Comparison of ENCODE assay signal across 8 mouse cellular contexts in the genomic region with DNA sequence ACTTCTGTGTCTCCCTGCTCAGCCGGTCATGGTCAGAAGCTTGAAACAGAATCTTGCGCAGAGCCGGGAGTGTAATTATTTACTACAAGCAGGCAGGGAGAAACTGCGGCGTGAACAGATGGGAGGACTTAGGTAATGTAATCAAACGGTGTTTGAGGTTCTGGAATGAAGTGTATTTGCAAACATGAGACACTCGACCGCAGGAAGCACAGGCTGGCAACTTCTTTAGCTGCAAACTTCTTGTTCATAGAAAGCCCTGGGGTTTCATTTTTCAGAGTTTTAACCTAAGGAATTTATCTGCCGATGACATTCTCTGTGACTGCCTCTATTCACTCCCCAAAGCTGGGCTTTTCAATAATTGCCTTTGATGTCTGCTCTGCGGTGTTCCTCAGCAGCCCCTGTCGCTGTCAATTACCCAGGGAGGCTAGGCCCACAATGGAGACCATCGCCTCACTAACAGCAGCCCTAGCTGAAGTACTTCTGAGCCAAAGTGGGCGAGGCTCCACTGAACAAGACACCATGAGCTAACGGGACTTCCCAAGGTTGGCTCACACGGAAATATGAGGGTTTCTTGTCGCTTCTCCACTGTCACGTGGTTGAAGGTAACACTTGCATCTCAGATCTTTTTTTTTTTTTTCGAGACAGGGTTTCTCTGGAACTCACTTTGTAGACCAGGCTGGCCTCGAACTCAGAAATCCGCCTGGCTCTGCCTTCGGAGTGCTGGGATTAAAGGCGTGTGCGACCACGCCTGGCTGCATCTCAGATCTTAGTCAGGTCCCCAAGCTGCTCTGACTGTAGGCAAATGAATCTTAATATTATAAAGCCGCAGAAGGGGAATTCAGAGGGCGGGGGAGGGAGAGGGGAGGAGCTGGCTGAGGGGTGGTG. TPM values are rescaled to one million over a fixed set of nuclear protein-coding genes. Genes with fewer than 3 reads are reported as not detected.
DNase-seq lines count a peak whose midpoint lies in the region; ATAC-seq lines count a peak whose summit lies in the region.

No protein-coding gene starts in this region.

- peak overlapping the region; percentile 22 for H3K4me3 ChIP-seq in forebrain, embryonic 16.5 days (replicated peaks; ENCODE audit: low read length)
- H3K4me3 ChIP-seq in kidney, embryonic 15.5 days (replicated peaks), result peak overlapping the region; percentile 34

- ATAC-seq in forebrain, embryonic 16.5 days, result peak; percentile 36
- peak; percentile 86 for ATAC-seq in kidney, embryonic 15.5 days (replicated peaks; ENCODE audit: low FRiP score)

- H3K9me3 ChIP-seq in forebrain, embryonic 16.5 days (ENCODE audit: control insufficient read depth, low read length), result no peaks in the 10 kb centered on the region
- no peaks in the 10 kb centered on the region for H3K9me3 ChIP-seq in kidney, embryonic 15.5 days (replicated peaks)

- H3K27me3 ChIP-seq in forebrain, embryonic 16.5 days (replicated peaks; ENCODE audit: control insufficient read depth, insufficient read depth, low read length), result no peaks in the 10 kb centered on the region
- no peaks in the 10 kb centered on the region for H3K27me3 ChIP-seq in kidney, embryonic 15.5 days

- H3K4me2 ChIP-seq in forebrain, embryonic 16.5 days (ENCODE audit: low read length), result peak overlapping the region; percentile 46
- H3K4me2 ChIP-seq in kidney, embryonic 15.5 days, result peak overlapping the region; percentile 58

- peak; percentile 89 for DNase-seq in CD4-positive helper T cell, adult 2 months (ENCODE audit: low read depth, low spot score)
- DNase-seq in NIH3T3 (ENCODE audit: low read depth), result peak; percentile 47
- peak; percentile 29 to 39 for DNase-seq in lung, postnatal 4 days
- peak; percentile 68 to 70 for DNase-seq in spleen, postnatal 36 days (ENCODE audit: low spot score in 2 of 2)
- DNase-seq in cerebellum, postnatal 4 days (ENCODE audit: low spot score in 2 of 2), result no peak
- no peak for DNase-seq in urinary bladder, postnatal 4 days (ENCODE audit: low spot score in 2 of 2)

- H3K36me3 ChIP-seq in forebrain, embryonic 16.5 days (ENCODE audit: control insufficient read depth, insufficient read depth), result no peaks in the 10 kb centered on the region
- H3K36me3 ChIP-seq in kidney, embryonic 15.5 days, result no peaks in the 10 kb centered on the region

- no peak overlapping the region; the same call in 1 of the 2 replicates for H3K27ac ChIP-seq in forebrain, embryonic 16.5 days (ENCODE audit: low read length)
- peak overlapping the region; percentile 7 for H3K27ac ChIP-seq in kidney, embryonic 15.5 days

- H3K4me1 ChIP-seq in forebrain, embryonic 16.5 days (replicated peaks; ENCODE audit: control insufficient read depth, insufficient read depth, low read length), result peaks cover 9% of the 10 kb centered on the region
- H3K4me1 ChIP-seq in kidney, embryonic 15.5 days, result peaks cover 13% of the 10 kb centered on the region

- WGBS in forebrain, embryonic 16.5 days, result 24% methylated on average over 26 of the region's 26 CpGs
- WGBS in kidney, embryonic 15.5 days, result 24% methylated on average over 26 of the region's 26 CpGs

- no peak overlapping the region for H3K9ac ChIP-seq in forebrain, embryonic 16.5 days (replicated peaks; ENCODE audit: low read depth, low read length)
- no peak overlapping the region for H3K9ac ChIP-seq in kidney, embryonic 15.5 days

RNA-seq across cellular contexts. Expression of gene Rest, which starts 19.3 kb away (rescaled TPM):
- polyA plus RNA-seq in forebrain, embryonic 16.5 days (2015; fragmentation: Nextera tagmentation; extraction: Ambion mirVana), result 6.7 and 8.1 TPM in 2 replicates
- polyA plus RNA-seq in kidney, embryonic 15.5 days (2015; fragmentation: Nextera tagmentation; extraction: Ambion mirVana), result 39.2 and 40.4 TPM in 2 replicates

RNA-seq across cellular contexts. Expression of gene Spink2, which starts 34.8 kb away (rescaled TPM):
- polyA plus RNA-seq in forebrain, embryonic 16.5 days (2015; fragmentation: Nextera tagmentation; extraction: Ambion mirVana), result 0.35 and 0.61 TPM in 2 replicates
- polyA plus RNA-seq in kidney, embryonic 15.5 days (2015; fragmentation: Nextera tagmentation; extraction: Ambion mirVana), result 2.1 TPM in 2 replicates

Comparison
In these comparisons a context has a peak if more than half of its experiments do, and no peak if none do; other contexts are left out.
1. DNase-seq: peak in CD4-positive helper T cell, adult 2 months (single experiment), NIH3T3 (single experiment), lung, postnatal 4 days (2 of 2) and spleen, postnatal 36 days (2 of 2); none in cerebellum, postnatal 4 days (0 of 2) and urinary bladder, postnatal 4 days (0 of 2).